Mouse (Mus musculus) liver, adult 2 months (tissue): ENCODE data around the gene Ppp1r14b. TPM values are rescaled to one million over a fixed set of nuclear protein-coding genes. Genes with fewer than 3 reads are reported as not detected.

Experiments
- DNase-seq: peaks from one replicate; pipeline ENCODE4 v3.0.0-alpha.2; 2011; ENCODE audit warnings: low read depth, low spot score; ENCODE audit errors: extremely low read depth
- H3K27ac ChIP-seq: fragments of 200-500 bp; replicated peaks from 2 replicates; pipeline ENCODE4 v1.5.1; 2012; ENCODE audit warnings: low read depth, mild to moderate bottlenecking, control low read depth, inconsistent platforms, low read length; ENCODE audit not compliant: insufficient read depth
- H3K27me3 ChIP-seq: fragments of 200-500 bp; 2 replicates; pipeline ENCODE4 v1.6.1; 2012; ENCODE audit warnings: mild to moderate bottlenecking, moderate library complexity, low read length, inconsistent platforms; ENCODE audit not compliant: control insufficient read depth, insufficient read depth
- H3K36me3 ChIP-seq: fragments of 200-500 bp; 2 replicates; pipeline ENCODE4 v1.6.1; 2012; ENCODE audit warnings: low read length, inconsistent platforms; ENCODE audit not compliant: control insufficient read depth, insufficient read depth
- H3K4me1 ChIP-seq: fragments of 200-500 bp; 2 replicates; pipeline ENCODE4 v1.6.1; 2011; ENCODE audit warnings: low read length; ENCODE audit not compliant: control insufficient read depth, insufficient read depth
- H3K4me3 ChIP-seq: fragments of 200-500 bp; 2 replicates; pipeline ENCODE4 v1.5.1; 2011; ENCODE audit warnings: low read depth, mild to moderate bottlenecking, control low read depth, low read length, moderate library complexity; ENCODE audit not compliant: insufficient read depth
- H3K79me2 ChIP-seq: fragments of 200-500 bp; 2 replicates; pipeline ENCODE4 v1.6.1; 2012; ENCODE audit warnings: inconsistent platforms, mild to moderate bottlenecking, low read length, moderate library complexity; ENCODE audit not compliant: control insufficient read depth, insufficient read depth
- H3K9ac ChIP-seq: fragments of 200-500 bp; 2 replicates; pipeline ENCODE4 v1.6.1; 2012; ENCODE audit warnings: low read depth, mild to moderate bottlenecking, control low read depth, inconsistent platforms, low read length
- CTCF ChIP-seq: fragments of 200-500 bp; IDR thresholded peaks from 2 replicates; pipeline ENCODE4 v1.5.1; 2011; ENCODE audit warnings: low read depth, low read length, control low read depth
- POLR2A ChIP-seq: fragments of 200-500 bp; IDR thresholded peaks from 2 replicates; pipeline ENCODE4 v1.6.1; 2011; ENCODE audit warnings: low read length, control low read depth; ENCODE audit not compliant: insufficient read depth; ENCODE audit errors: extremely low read depth
- WGBS: fragments of 180-500 bp; shearing (Covaris S2); methylation state at CpG from one replicate; pipeline ENCODE4 v1.1.7; 2018; 5-methylcytosine and 5-hydroxymethylcytosine counted together
- polyA plus RNA-seq: library from polyadenylated mRNA; depleted of rRNA; stranded (reverse); fragments of >200 nt; gene quantifications from 2 replicates; pipeline ENCODE4 v1.2.3, GENCODE M21; 2012
- total RNA-seq: library from RNA; depleted of rRNA; stranded (reverse); fragments of >200 nt; gene quantifications from 2 replicates; pipeline ENCODE4 v1.2.3, GENCODE M21; 2014

Ppp1r14b gene
- total and polyA plus RNA-seq, 2 experiments: 14.0 to 38.2 TPM

DNA sequence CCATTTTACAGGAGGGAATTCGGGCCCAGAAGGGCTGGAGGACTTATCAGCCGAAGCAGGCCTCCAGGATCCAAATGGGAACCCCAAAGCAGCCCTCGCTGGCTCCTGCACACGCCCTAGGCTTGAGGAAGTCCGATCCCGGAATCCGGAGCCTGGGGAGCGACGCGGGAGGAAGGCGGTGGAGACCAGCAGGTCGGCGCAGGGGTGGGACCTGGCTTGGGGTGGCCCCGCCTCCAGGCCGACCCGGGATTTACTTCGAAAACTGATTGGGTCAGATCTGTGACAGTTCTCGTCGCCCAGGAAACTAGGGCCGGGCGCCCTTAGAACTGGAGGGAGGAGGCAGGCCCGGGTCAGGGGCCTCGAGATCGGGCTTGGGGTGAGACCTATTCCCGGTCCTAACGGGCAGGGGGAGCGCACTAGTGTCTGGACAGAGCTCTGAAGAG, 32.5 kb upstream of the Ppp1r14b start, which contains the start of gene Gpr137:
Gene Gpr137 (minus strand): TSS at position 232 of the 443 bp plus-strand sequence.
- Histone ChIP-seq H3K4me1 (peaks cover 23% of the 10 kb centered on the region), H3K9ac (peak within 1 kb of the TSS; percentile 91), H3K27ac (peak within 1 kb of the TSS; percentile 88), H3K36me3 (no peaks in the 10 kb centered on the region), H3K79me2 (peaks cover 8% of the 10 kb centered on the region), H3K4me3 (peak within 1 kb of the TSS; percentile 85), H3K27me3 (no peaks in the 10 kb centered on the region)
- under 1% methylated on average over 27 of the region's 27 CpGs for WGBS
- peak; percentile 87 for DNase-seq
- peak; percentile 80; the same call in 1 of the 2 replicates for TF ChIP-seq POLR2A
- no peak for TF ChIP-seq CTCF

DNA sequence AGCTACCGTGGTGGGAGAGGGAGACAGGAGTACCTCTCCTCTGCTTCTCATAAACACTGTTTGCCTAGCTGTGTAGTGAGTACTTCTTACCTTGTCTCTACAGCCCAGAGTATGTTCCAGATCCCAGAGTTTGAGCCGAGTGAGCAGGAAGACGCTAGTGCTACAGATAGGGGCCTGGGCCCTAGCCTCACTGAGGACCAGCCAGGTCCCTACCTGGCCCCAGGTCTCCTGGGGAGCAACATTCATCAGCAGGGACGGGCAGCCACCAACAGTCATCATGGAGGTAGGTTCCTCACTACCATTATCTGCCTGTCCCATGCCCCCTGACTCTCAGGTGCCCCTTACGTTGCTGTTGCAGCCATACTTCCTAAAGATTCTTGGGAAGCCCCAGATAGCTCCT, 32.0 kb upstream of the Ppp1r14b start:
- TF ChIP-seq POLR2A (no peak), CTCF (no peak)
- Histone ChIP-seq H3K27me3 (no peaks in the 10 kb centered on the region), H3K4me1 (peaks cover 20% of the 10 kb centered on the region), H3K79me2 (peaks cover 8% of the 10 kb centered on the region), H3K4me3 (peak overlapping the region; percentile 85), H3K36me3 (no peaks in the 10 kb centered on the region), H3K9ac (peak overlapping the region; percentile 70), H3K27ac (peak overlapping the region; percentile 84)
- WGBS: 25% methylated on average over 5 of the region's 5 CpGs
- no peak for DNase-seq

DNA sequence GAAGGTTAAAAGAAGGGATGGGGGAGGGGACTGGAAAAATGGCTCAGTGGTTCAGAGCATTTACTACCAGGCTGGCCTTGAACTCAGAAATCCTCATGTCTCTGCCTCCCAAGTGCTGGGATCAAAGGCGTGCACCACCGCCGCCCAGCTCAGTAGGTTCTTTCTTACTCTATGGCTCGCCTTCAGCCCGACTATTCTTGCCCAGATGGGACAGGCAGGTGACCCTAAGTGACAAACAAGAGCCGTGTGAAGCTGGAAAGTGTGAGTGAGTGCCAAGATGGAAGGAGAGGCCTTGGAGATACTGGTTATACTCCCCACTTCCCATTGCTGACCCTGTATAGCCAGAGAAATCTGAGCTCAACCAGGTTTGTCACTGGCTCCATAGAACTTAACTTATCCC, 31.1 kb upstream of the Ppp1r14b start:
- Histone ChIP-seq H3K4me1 (peaks cover 11% of the 10 kb centered on the region), H3K79me2 (peaks cover 8% of the 10 kb centered on the region), H3K27ac (no peak overlapping the region), H3K9ac (no peak overlapping the region), H3K36me3 (no peaks in the 10 kb centered on the region), H3K27me3 (no peaks in the 10 kb centered on the region), H3K4me3 (no peak overlapping the region)
- TF ChIP-seq CTCF: no peak
- TF ChIP-seq POLR2A: no peak
- no peak for DNase-seq
- WGBS: 98% methylated on average over 6 of the region's 6 CpGs

DNA sequence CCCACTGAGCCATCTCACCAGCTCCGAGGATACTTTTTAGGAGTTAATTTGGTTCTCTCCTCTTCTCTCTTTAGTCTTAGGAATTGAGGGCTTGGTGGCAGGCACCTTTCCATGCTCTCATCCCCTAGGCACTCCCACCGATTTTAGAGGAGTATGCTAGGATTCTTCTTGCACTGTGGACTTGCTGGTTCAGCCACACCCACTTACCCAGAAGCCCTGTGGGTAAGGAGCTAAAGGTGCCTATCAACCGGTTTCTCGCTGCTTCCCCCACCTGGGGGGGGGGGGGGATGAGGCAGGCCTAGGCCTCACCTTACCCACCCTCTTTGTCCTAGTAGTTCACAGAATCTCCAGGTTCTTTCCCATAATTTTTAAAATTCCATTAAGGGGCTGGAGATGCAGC, 27.0 kb upstream of the Ppp1r14b start:
- Histone ChIP-seq H3K4me3 (no peak overlapping the region), H3K9ac (no peak overlapping the region), H3K27ac (no peak overlapping the region), H3K4me1 (peaks cover 4% of the 10 kb centered on the region; the same call in 1 of the 2 replicates), H3K79me2 (peaks cover 5% of the 10 kb centered on the region), H3K27me3 (no peaks in the 10 kb centered on the region), H3K36me3 (no peaks in the 10 kb centered on the region)
- WGBS: 77% methylated on average over 4 of the region's 4 CpGs
- DNase-seq: no peak
- no peak for TF ChIP-seq POLR2A
- TF ChIP-seq CTCF: no peak

DNA sequence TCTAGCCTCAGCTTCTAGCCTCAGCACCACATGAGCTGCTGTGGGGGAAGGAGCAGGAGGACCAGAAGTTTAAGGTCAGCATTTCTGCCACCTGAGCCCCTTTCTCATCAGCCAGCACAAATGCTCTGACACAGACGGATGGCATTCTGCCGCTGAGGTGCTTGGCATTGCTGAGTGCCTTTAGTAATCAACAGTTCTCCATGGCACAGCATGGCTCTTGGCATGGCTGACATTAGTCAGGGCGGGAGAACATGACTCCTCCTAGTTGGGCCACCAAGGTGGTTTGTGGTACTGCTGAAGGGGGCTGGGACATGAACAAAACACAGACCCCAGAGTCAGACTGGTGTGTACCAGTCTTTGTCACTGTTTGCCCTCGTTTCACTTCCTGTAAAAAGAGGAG, 26.6 kb upstream of the Ppp1r14b start:
- Histone ChIP-seq H3K9ac (no peak overlapping the region), H3K36me3 (no peaks in the 10 kb centered on the region), H3K4me3 (no peak overlapping the region), H3K27me3 (no peaks in the 10 kb centered on the region), H3K4me1 (peaks cover 6% of the 10 kb centered on the region), H3K79me2 (0 out of 2 replicates have a peak, but pooled peaks cover 2% of the 10 kb centered on the region), H3K27ac (no peak overlapping the region)
- WGBS: 86% methylated on average over 4 of the region's 4 CpGs
- TF ChIP-seq CTCF: no peak
- no peak for TF ChIP-seq POLR2A
- DNase-seq: no peak

DNA sequence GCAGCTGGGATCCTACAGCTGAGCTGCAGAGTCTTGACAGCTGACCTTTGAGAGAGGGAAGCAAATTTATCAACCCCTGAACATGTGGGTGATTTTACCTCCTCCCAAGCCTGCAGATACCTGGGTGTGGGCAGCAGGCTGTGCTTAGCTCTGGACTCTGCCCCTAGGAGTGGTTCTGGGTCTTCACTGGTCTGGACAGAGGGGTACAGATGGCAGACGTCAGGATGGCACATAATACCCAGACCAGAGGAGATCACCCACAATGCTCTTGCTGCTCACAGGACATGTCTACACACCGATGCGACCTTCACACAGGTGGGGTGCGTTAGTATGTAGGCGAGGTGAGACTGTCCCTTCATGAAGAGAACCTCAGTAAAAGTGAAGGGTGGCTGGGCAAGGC, 25.2 kb upstream of the Ppp1r14b start:
- Histone ChIP-seq H3K27me3 (no peaks in the 10 kb centered on the region), H3K27ac (no peak overlapping the region), H3K79me2 (no peaks in the 10 kb centered on the region), H3K4me1 (peaks cover 11% of the 10 kb centered on the region), H3K36me3 (no peaks in the 10 kb centered on the region), H3K9ac (no peak overlapping the region), H3K4me3 (no peak overlapping the region)
- WGBS: 93% methylated on average over 5 of the region's 5 CpGs
- TF ChIP-seq CTCF (no peak), POLR2A (no peak)
- no peak for DNase-seq
